28 mouse cellular contexts compared by ENCODE assay signal in the genomic region with DNA sequence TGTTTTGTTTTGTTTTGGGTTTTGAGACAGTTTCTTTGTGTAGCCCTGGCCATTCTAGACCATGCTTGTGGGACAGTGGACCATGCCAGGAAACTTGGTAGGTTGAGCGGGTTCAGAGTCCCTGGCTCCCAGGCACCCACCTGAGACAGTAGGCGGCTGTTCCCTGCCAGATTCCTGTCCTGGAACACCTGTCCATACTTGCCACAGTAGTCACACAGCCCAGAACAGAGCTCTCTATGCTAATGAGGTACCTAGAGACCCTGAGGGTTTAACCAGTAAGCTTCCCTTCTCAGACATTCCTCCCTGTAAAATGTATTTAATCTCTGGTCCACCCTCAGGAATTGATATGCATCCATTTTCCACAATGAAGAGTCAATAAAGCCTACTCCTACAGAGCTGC. TPM values are rescaled to one million over a fixed set of nuclear protein-coding genes. Genes with fewer than 3 reads are reported as not detected.
DNase-seq lines count a peak whose midpoint lies in the region; ATAC-seq lines count a peak whose summit lies in the region.
"Had no signal": no experiment of that assay in that cellular context is flagged by ENCODE, and none has a peak within 500 bp of the region (broad histone marks: within the 10 kb centered on the region; RNA-seq: fewer than 3 reads in every experiment).

No protein-coding gene starts in this region.

- DNase-seq in cerebellum, adult 9-11 months = peak; percentile 10
- DNase-seq in cerebellum, adult 8-10 months = no peak
- DNase-seq in limb, embryonic 10.5 days (ENCODE audit: low spot score) = no peak
- peak; percentile 47 for DNase-seq in gonadal fat pad, adult 2 months (ENCODE audit: low read depth)
- DNase-seq in urinary bladder, postnatal 25 days (ENCODE audit: low spot score) = no peak
- DNase-seq: adrenal gland, adult 8-10 months; adrenal gland, postnatal 14 days; adrenal gland, postnatal 36 days; B cell, adult 2 months; cerebellum, adult 11-12 months; cerebellum, adult 2 months; cerebellum, postnatal 10 days; cerebellum, postnatal 25 days; forebrain, postnatal 0 days had no signal

- peaks cover 11% of the 10 kb centered on the region; the same call in 1 of the 2 replicates for H3K4me1 ChIP-seq in forebrain, embryonic 15.5 days
- H3K4me1 ChIP-seq in forebrain, embryonic 13.5 days = peaks cover 8% of the 10 kb centered on the region
- no peaks in the 10 kb centered on the region for H3K4me1 ChIP-seq in limb, embryonic 12.5 days (replicated peaks)
- no peaks in the 10 kb centered on the region for H3K4me1 ChIP-seq in limb, embryonic 10.5 days
- H3K4me1 ChIP-seq: embryonic facial prominence, embryonic 13.5 days had no signal

- H3K9ac ChIP-seq in forebrain, embryonic 15.5 days (replicated peaks) = no peak overlapping the region
- no peak overlapping the region for H3K9ac ChIP-seq in forebrain, embryonic 13.5 days
- H3K9ac ChIP-seq in limb, embryonic 12.5 days (replicated peaks) = no peak overlapping the region
- H3K9ac ChIP-seq: embryonic facial prominence, embryonic 13.5 days; forebrain, postnatal 0 days had no signal

- no peaks in the 10 kb centered on the region for H3K9me3 ChIP-seq in forebrain, embryonic 15.5 days
- no peaks in the 10 kb centered on the region for H3K9me3 ChIP-seq in forebrain, embryonic 13.5 days (replicated peaks)
- H3K9me3 ChIP-seq in limb, embryonic 12.5 days = no peaks in the 10 kb centered on the region
- no peaks in the 10 kb centered on the region for H3K9me3 ChIP-seq in limb, embryonic 10.5 days (replicated peaks)
- H3K9me3 ChIP-seq: G1E had no signal

- H3K36me3 ChIP-seq in forebrain, embryonic 15.5 days = peaks cover 19% of the 10 kb centered on the region
- peaks cover 30% of the 10 kb centered on the region for H3K36me3 ChIP-seq in forebrain, embryonic 13.5 days (ENCODE audit: poor library complexity, severe bottlenecking)
- H3K36me3 ChIP-seq in limb, embryonic 12.5 days = no peaks in the 10 kb centered on the region; the same call in 1 of the 2 replicates
- H3K36me3 ChIP-seq in limb, embryonic 10.5 days = no peaks in the 10 kb centered on the region
- H3K36me3 ChIP-seq: G1E had no signal

- 70% methylated on average over 2 of the region's 2 CpGs for WGBS in forebrain, embryonic 15.5 days
- 83% methylated on average over 2 of the region's 2 CpGs for WGBS in forebrain, embryonic 13.5 days
- WGBS in limb, embryonic 12.5 days = 65% methylated on average over 2 of the region's 2 CpGs
- 75% methylated on average over 2 of the region's 2 CpGs for WGBS in limb, embryonic 10.5 days

- no peak overlapping the region for H3K4me2 ChIP-seq in forebrain, embryonic 15.5 days (replicated peaks)
- H3K4me2 ChIP-seq in forebrain, embryonic 13.5 days = no peak overlapping the region
- H3K4me2 ChIP-seq in limb, embryonic 12.5 days = no peak overlapping the region
- H3K4me2 ChIP-seq: embryonic facial prominence, embryonic 13.5 days had no signal

- H3K27me3 ChIP-seq in forebrain, embryonic 15.5 days = no peaks in the 10 kb centered on the region
- no peaks in the 10 kb centered on the region for H3K27me3 ChIP-seq in forebrain, embryonic 13.5 days
- H3K27me3 ChIP-seq in limb, embryonic 12.5 days = no peaks in the 10 kb centered on the region
- no peaks in the 10 kb centered on the region for H3K27me3 ChIP-seq in limb, embryonic 10.5 days (ENCODE audit: low read depth, poor library complexity, severe bottlenecking)
- H3K27me3 ChIP-seq: CH12.LX; embryonic facial prominence, embryonic 13.5 days; Patski had no signal

- H3K4me3 ChIP-seq in forebrain, embryonic 15.5 days = no peak overlapping the region
- H3K4me3 ChIP-seq in forebrain, embryonic 13.5 days = no peak overlapping the region
- H3K4me3 ChIP-seq in limb, embryonic 12.5 days (replicated peaks) = no peak overlapping the region
- no peak overlapping the region for H3K4me3 ChIP-seq in limb, embryonic 10.5 days
- H3K4me3 ChIP-seq: embryonic facial prominence, embryonic 13.5 days; erythroblast, embryonic 14.5 days had no signal

- no peak overlapping the region for H3K27ac ChIP-seq in forebrain, embryonic 15.5 days (replicated peaks)
- no peak overlapping the region for H3K27ac ChIP-seq in forebrain, embryonic 13.5 days
- no peak overlapping the region for H3K27ac ChIP-seq in limb, embryonic 12.5 days
- H3K27ac ChIP-seq in limb, embryonic 10.5 days = no peak overlapping the region
- H3K27ac ChIP-seq: embryonic facial prominence, embryonic 13.5 days had no signal

- ATAC-seq in forebrain, embryonic 15.5 days (replicated peaks) = 0 out of 2 replicates have a peak, but pooled peaks have one; percentile 26
- no peak for ATAC-seq in forebrain, embryonic 13.5 days
- ATAC-seq in limb, embryonic 12.5 days (ENCODE audit: insufficient number of reproducible peaks, insufficient read depth, low FRiP score, low TSS enrichment, low read depth) = 0 out of 2 replicates have a peak, but pooled peaks have one; percentile 31
- ATAC-seq: activated CD4-positive, CD25-positive, alpha-beta regulatory T cell, adult 4 months; CD4-positive, CD25-positive, alpha-beta regulatory T cell, adult 4 months; forebrain, embryonic 14.5 days; forebrain, postnatal 0 days; Patski had no signal

RNA-seq across cellular contexts. Expression of gene Evi5l, which starts 7.7 kb away (rescaled TPM):
- polyA plus RNA-seq in forebrain, embryonic 15.5 days (2015; fragmentation: Nextera tagmentation; extraction: Ambion mirVana) = 98.4 and 98.9 TPM in 2 replicates
- 57.7 and 62.7 TPM in 2 replicates for polyA plus RNA-seq in forebrain, embryonic 13.5 days (2015; fragmentation: Nextera tagmentation; extraction: Ambion mirVana)
- 29.4 and 33.7 TPM in 2 replicates for polyA plus RNA-seq in limb, embryonic 12.5 days (2016; fragmentation: Nextera tagmentation; extraction: Ambion mirVana)
- polyA plus RNA-seq in limb, embryonic 10.5 days (2016; fragmentation: Nextera tagmentation; extraction: Ambion mirVana) = 14.4 and 25.5 TPM in 2 replicates
- polyA plus RNA-seq in gonadal fat pad, adult 2 months (2012; rRNA removed) = 39.8 and 41.1 TPM in 2 replicates

RNA-seq across cellular contexts. Expression of gene Cd209g, which starts 40.1 kb away (rescaled TPM):
- not detected in 2 replicates for polyA plus RNA-seq in forebrain, embryonic 15.5 days (2015; fragmentation: Nextera tagmentation; extraction: Ambion mirVana)
- not detected in 2 replicates for polyA plus RNA-seq in forebrain, embryonic 13.5 days (2015; fragmentation: Nextera tagmentation; extraction: Ambion mirVana)
- not detected in 2 replicates for polyA plus RNA-seq in limb, embryonic 12.5 days (2016; fragmentation: Nextera tagmentation; extraction: Ambion mirVana)
- not detected in 2 replicates for polyA plus RNA-seq in limb, embryonic 10.5 days (2016; fragmentation: Nextera tagmentation; extraction: Ambion mirVana)
- polyA plus RNA-seq in gonadal fat pad, adult 2 months (2012; rRNA removed) = 7.3 and 10.9 TPM in 2 replicates
- polyA plus RNA-seq: activated CD4-positive, CD25-positive, alpha-beta regulatory T cell, adult 4 months; embryonic facial prominence, embryonic 11.5 days; embryonic facial prominence, embryonic 13.5 days; erythroblast, embryonic 14.5 days; forebrain, embryonic 11.5 days; forebrain, embryonic 14.5 days; forebrain, postnatal 0 days; G1E; Patski had no signal

RNA-seq across cellular contexts. Expression of gene Prr36, which starts 43.2 kb away (rescaled TPM):
- 40.5 and 52.5 TPM in 2 replicates for polyA plus RNA-seq in forebrain, embryonic 15.5 days (2015; fragmentation: Nextera tagmentation; extraction: Ambion mirVana)
- polyA plus RNA-seq in forebrain, embryonic 13.5 days (2015; fragmentation: Nextera tagmentation; extraction: Ambion mirVana) = 33.2 and 36.0 TPM in 2 replicates
- polyA plus RNA-seq in limb, embryonic 12.5 days (2016; fragmentation: Nextera tagmentation; extraction: Ambion mirVana) = 1.4 and 1.6 TPM in 2 replicates
- 1.5 and 2.2 TPM in 2 replicates for polyA plus RNA-seq in limb, embryonic 10.5 days (2016; fragmentation: Nextera tagmentation; extraction: Ambion mirVana)
- 0.09 and 0.12 TPM in 2 replicates for polyA plus RNA-seq in gonadal fat pad, adult 2 months (2012; rRNA removed)
- polyA plus RNA-seq: erythroblast, embryonic 14.5 days had no signal

RNA-seq across cellular contexts. Expression of gene Lrrc8e, which starts 52.6 kb away (rescaled TPM):
- not detected in 2 replicates for polyA plus RNA-seq in forebrain, embryonic 15.5 days (2015; fragmentation: Nextera tagmentation; extraction: Ambion mirVana)
- polyA plus RNA-seq in forebrain, embryonic 13.5 days (2015; fragmentation: Nextera tagmentation; extraction: Ambion mirVana) = 0.14 TPM in 1 of 2 replicates, not detected in the other
- 0.24 and 0.39 TPM in 2 replicates for polyA plus RNA-seq in limb, embryonic 12.5 days (2016; fragmentation: Nextera tagmentation; extraction: Ambion mirVana)
- 0.11 and 0.20 TPM in 2 replicates for polyA plus RNA-seq in limb, embryonic 10.5 days (2016; fragmentation: Nextera tagmentation; extraction: Ambion mirVana)
- polyA plus RNA-seq in gonadal fat pad, adult 2 months (2012; rRNA removed) = 4.1 and 4.3 TPM in 2 replicates
- polyA plus RNA-seq: activated CD4-positive, CD25-positive, alpha-beta regulatory T cell, adult 4 months; cerebellum, adult 2 months; cortical plate, adult 2 months; erythroblast, embryonic 14.5 days; forebrain, embryonic 14.5 days; forebrain, postnatal 0 days had no signal

Comparison
In these comparisons a context has a peak if more than half of its experiments do, and no peak if none do; other contexts are left out.
1. DNase-seq: peak in cerebellum, adult 9-11 months (single experiment) and gonadal fat pad, adult 2 months (single experiment); none in cerebellum, adult 8-10 months (single experiment), limb, embryonic 10.5 days (single experiment) and urinary bladder, postnatal 25 days (single experiment).
2. RNA of gene Prr36, which starts 43.2 kb away (polyA plus RNA-seq): 40.5 to 52.5 TPM in forebrain, embryonic 15.5 days and 33.2 to 36.0 TPM in forebrain, embryonic 13.5 days; 1.5 to 2.2 TPM in limb, embryonic 10.5 days, 1.4 to 1.6 TPM in limb, embryonic 12.5 days and 0.09 to 0.12 TPM in gonadal fat pad, adult 2 months; every median in the first group is over 10 times any median in the second.